Mouse (Mus musculus) forebrain, embryonic 10.5 days (tissue): Measurements from ENCODE around the gene Pkd1l2. TPM values are rescaled to one million over a fixed set of nuclear protein-coding genes. Genes with fewer than 3 reads are reported as not detected.

ENCODE experiments used
- polyA plus RNA-seq: library from polyadenylated mRNA; unstranded; fragments of >200 nt; fragmentation: Nextera tagmentation; extraction: Ambion mirVana; gene quantifications from 2 replicates; pipeline ENCODE4 v1.2.1, GENCODE M21; 2016

The Pkd1l2 gene
- polyA plus RNA-seq, 1 experiment from 2014 or later, result not detected

Other genes with a start within 250 kb of the Pkd1l2 start
- 73.7 and 80.9 TPM in 2 replicates for gene Cmc2, start 161.0 kb downstream of the Pkd1l2 start, polyA plus RNA-seq
- 69.5 and 71.7 TPM in 2 replicates for gene Cenpn, start 160.7 kb downstream of the Pkd1l2 start, polyA plus RNA-seq
- 14.4 and 14.6 TPM in 2 replicates for gene Atmin, start 139.1 kb downstream of the Pkd1l2 start, polyA plus RNA-seq
- gene 1700030J22Rik, start 103.5 kb downstream of the Pkd1l2 start, polyA plus RNA-seq, result 2.4 and 2.9 TPM in 2 replicates
- gene Gcsh, start 88.9 kb downstream of the Pkd1l2 start, polyA plus RNA-seq, result 204 and 205 TPM in 2 replicates
- 0.22 and 0.30 TPM in 2 replicates for gene Bco1, start 13.4 kb upstream of the Pkd1l2 start, polyA plus RNA-seq
- 2.5 TPM in 2 replicates for gene Gan, start 75.7 kb upstream of the Pkd1l2 start, polyA plus RNA-seq
- 8.0 and 9.8 TPM in 2 replicates for gene Cmip, start 174.6 kb upstream of the Pkd1l2 start, polyA plus RNA-seq